Mouse (Mus musculus): ENCODE measurements around the gene Ltc4s.

The Ltc4s gene

GRCm38 (mm10) chr11:50223783-50224662, 14.4 kb downstream of the Ltc4s start:
- DNase-seq (ENCODE audit: low spot score): no peak

- no peak for DNase-seq (ENCODE audit: low spot score)
Observed at GRCm38 (mm10) chr11:50222559-50223276, 15.7 kb downstream of the Ltc4s start.

- no peak for DNase-seq (ENCODE audit: low spot score)
Observed at GRCm38 (mm10) chr11:50219833-50220232, 18.6 kb downstream of the Ltc4s start.

- DNase-seq (ENCODE audit: low spot score): no peak
Observed at GRCm38 (mm10) chr11:50217811-50218210, 20.6 kb downstream of the Ltc4s start.

GRCm38 (mm10) chr11:50216724-50217366, 21.6 kb downstream of the Ltc4s start:
- DNase-seq (ENCODE audit: low spot score): no peak

GRCm38 (mm10) chr11:50215633-50216032, 22.8 kb downstream of the Ltc4s start:
- no peak for DNase-seq (ENCODE audit: low spot score)

- DNase-seq (ENCODE audit: low spot score): no peak
Observed at GRCm38 (mm10) chr11:50214631-50215030, 23.8 kb downstream of the Ltc4s start.

- DNase-seq (ENCODE audit: low spot score): peak; percentile 62
Observed at GRCm38 (mm10) chr11:50212848-50213758, 25.3 kb downstream of the Ltc4s start.

- no peak for DNase-seq (ENCODE audit: low spot score)
Observed at GRCm38 (mm10) chr11:50212060-50212739, 26.2 kb downstream of the Ltc4s start.

- no peak for DNase-seq (ENCODE audit: low spot score)
Observed at GRCm38 (mm10) chr11:50211322-50212059, 26.9 kb downstream of the Ltc4s start.

- DNase-seq (ENCODE audit: low spot score): peak; percentile 86
Observed at GRCm38 (mm10) chr11:50210505-50211151, 27.8 kb downstream of the Ltc4s start, which contains the start of the genes Sqstm1 and Mgat4b. Gene Sqstm1, minus strand, starts transcription at chr11:50210827. Gene Mgat4b, plus strand, starts transcription at chr11:50210890.

- DNase-seq (ENCODE audit: low spot score): peak; percentile 74
Observed at GRCm38 (mm10) chr11:50210101-50210504, 28.3 kb downstream of the Ltc4s start.

- DNase-seq (ENCODE audit: low spot score): no peak
Observed at GRCm38 (mm10) chr11:50208039-50208438, 30.4 kb downstream of the Ltc4s start.

GRCm38 (mm10) chr11:50207344-50207743, 31.1 kb downstream of the Ltc4s start:
- no peak for DNase-seq (ENCODE audit: low spot score)

GRCm38 (mm10) chr11:50206037-50206436, 32.4 kb downstream of the Ltc4s start:
- no peak for DNase-seq (ENCODE audit: low spot score)

- DNase-seq (ENCODE audit: low spot score): no peak
Observed at GRCm38 (mm10) chr11:50205434-50205833, 33.0 kb downstream of the Ltc4s start.

- DNase-seq (ENCODE audit: low spot score): no peak
Observed at GRCm38 (mm10) chr11:50203302-50203827, 35.1 kb downstream of the Ltc4s start.

GRCm38 (mm10) chr11:50201590-50201989, 36.8 kb downstream of the Ltc4s start:
- no peak for DNase-seq (ENCODE audit: low spot score)

GRCm38 (mm10) chr11:50200613-50201012, 37.8 kb downstream of the Ltc4s start:
- no peak for DNase-seq (ENCODE audit: low spot score)

All from urinary bladder, postnatal 25 days (tissue).